Mouse (Mus musculus) limb, embryonic 10.5 days (tissue): ENCODE measurements around the gene Fbxw10. TPM values are rescaled to one million over a fixed set of nuclear protein-coding genes. Genes with fewer than 3 reads are reported as not detected.

ENCODE experiments used
- DNase-seq: peaks from one replicate; pipeline ENCODE4 v3.0.0-alpha.2; 2017; ENCODE audit warnings: low spot score
- H3K27ac ChIP-seq: fragments of 300-500 bp; sonication (generic); 2 replicates; pipeline ENCODE4 v1.5.1; 2016; ENCODE audit warnings: mild to moderate bottlenecking
- H3K27me3 ChIP-seq: fragments of 300-500 bp; sonication (generic); 2 replicates; pipeline ENCODE4 v1.6.1; 2016; ENCODE audit warnings: low read depth, mild to moderate bottlenecking; ENCODE audit not compliant: poor library complexity, severe bottlenecking
- H3K36me3 ChIP-seq: fragments of 300-500 bp; sonication (generic); 2 replicates; pipeline ENCODE4 v1.6.1; 2016; ENCODE audit warnings: mild to moderate bottlenecking, moderate library complexity
- H3K4me1 ChIP-seq: fragments of 300-500 bp; sonication (generic); 2 replicates; pipeline ENCODE4 v1.6.1; 2016
- H3K4me3 ChIP-seq: fragments of 300-500 bp; sonication (generic); 2 replicates; pipeline ENCODE4 v1.5.1; 2016; ENCODE audit warnings: mild to moderate bottlenecking, moderate library complexity
- H3K9me3 ChIP-seq: fragments of 300-500 bp; sonication (generic); replicated peaks from 2 replicates; pipeline ENCODE4 v1.6.1; 2016; ENCODE audit warnings: mild to moderate bottlenecking
- WGBS: fragments of 180-500 bp; shearing (Covaris S2); methylation state at CpG from one replicate; pipeline ENCODE4 v1.1.7; 2016; 5-methylcytosine and 5-hydroxymethylcytosine counted together
- polyA plus RNA-seq: library from polyadenylated mRNA; unstranded; fragments of >200 nt; fragmentation: Nextera tagmentation; extraction: Ambion mirVana; gene quantifications from 2 replicates; pipeline ENCODE4 v1.2.1, GENCODE M21; 2016

Fbxw10 gene
- polyA plus RNA-seq, 1 experiment from 2014 or later: 0.84 TPM

DNA sequence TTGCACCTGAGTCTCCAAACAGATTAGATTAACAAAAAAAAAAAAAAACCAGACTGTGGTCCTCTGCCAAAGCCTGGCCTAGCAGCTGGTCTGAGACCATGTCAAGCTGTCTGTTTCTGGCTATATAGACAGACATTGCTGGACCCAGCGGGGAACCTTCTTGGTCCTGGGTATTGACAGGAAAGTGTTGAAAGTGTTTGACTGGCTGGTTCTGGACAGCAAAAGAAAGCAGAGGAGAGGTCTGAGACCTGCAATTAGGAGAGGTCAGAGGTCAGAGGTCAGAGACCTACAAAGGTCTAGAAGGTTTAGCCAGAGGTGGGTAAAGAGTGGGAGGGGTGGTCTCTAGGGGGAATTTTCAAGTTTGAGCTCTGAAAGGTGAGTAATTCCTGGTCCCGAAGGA, 1.4 kb downstream of the Fbxw10 start:
- Histone ChIP-seq H3K4me1 (peaks cover 25% of the 10 kb centered on the region), H3K4me3 (no peak overlapping the region), H3K27me3 (0 out of 2 replicates have a peak, but pooled peaks cover 5% of the 10 kb centered on the region), H3K36me3 (no peaks in the 10 kb centered on the region), H3K9me3 (no peaks in the 10 kb centered on the region), H3K27ac (no peak overlapping the region)
- WGBS: 22% methylated on average over 2 of the region's 2 CpGs
- no peak for DNase-seq

GRCm38 (mm10) chr11:62851199-62851598, 4.3 kb downstream of the Fbxw10 start:
- 0 out of 2 replicates have a peak, but pooled peaks cover 5% of the 10 kb centered on the region for H3K27me3 ChIP-seq
- peaks cover 25% of the 10 kb centered on the region for H3K4me1 ChIP-seq
- WGBS: 83% methylated on average over 1 of the region's 1 CpGs
- no peak for DNase-seq
- no peak overlapping the region for H3K4me3 ChIP-seq
- H3K27ac ChIP-seq: no peak overlapping the region
- H3K36me3 ChIP-seq: no peaks in the 10 kb centered on the region
- H3K9me3 ChIP-seq: no peaks in the 10 kb centered on the region

GRCm38 (mm10) chr11:62853334-62853733, 6.5 kb downstream of the Fbxw10 start:
- no peaks in the 10 kb centered on the region for H3K9me3 ChIP-seq
- no peaks in the 10 kb centered on the region for H3K36me3 ChIP-seq
- no peak overlapping the region for H3K27ac ChIP-seq
- DNase-seq: no peak
- 87% methylated on average over 6 of the region's 6 CpGs for WGBS
- peaks cover 10% of the 10 kb centered on the region for H3K4me1 ChIP-seq
- 0 out of 2 replicates have a peak, but pooled peaks cover 5% of the 10 kb centered on the region for H3K27me3 ChIP-seq
- H3K4me3 ChIP-seq: no peak overlapping the region

DNA sequence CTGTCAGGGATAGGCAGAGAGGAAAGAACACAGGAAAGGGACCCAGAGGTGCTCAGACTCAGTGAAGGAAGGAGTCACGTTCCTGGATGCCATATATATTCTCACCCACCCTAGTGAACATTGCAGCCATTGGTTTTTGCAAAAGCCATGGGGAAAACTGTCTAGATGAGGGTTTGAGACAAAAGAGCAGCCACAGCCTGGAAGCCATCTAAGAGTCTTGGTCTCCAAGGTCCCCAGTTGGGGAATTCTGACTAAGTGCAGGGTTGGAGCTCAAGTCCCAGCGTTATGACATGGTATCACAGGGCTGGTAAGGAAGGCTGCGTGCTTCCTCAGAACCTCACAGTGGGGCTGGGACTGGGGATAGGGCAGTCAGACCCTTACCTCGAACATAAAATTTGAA, 18.7 kb downstream of the Fbxw10 start:
- H3K4me3 ChIP-seq: no peak overlapping the region
- no peaks in the 10 kb centered on the region for H3K36me3 ChIP-seq
- H3K9me3 ChIP-seq: no peaks in the 10 kb centered on the region
- DNase-seq: no peak
- 72% methylated on average over 4 of the region's 4 CpGs for WGBS
- H3K27ac ChIP-seq: no peak overlapping the region
- H3K4me1 ChIP-seq: no peaks in the 10 kb centered on the region; the same call in 1 of the 2 replicates
- no peaks in the 10 kb centered on the region for H3K27me3 ChIP-seq

- DNase-seq: no peak
- Histone ChIP-seq H3K9me3 (no peaks in the 10 kb centered on the region), H3K27me3 (no peaks in the 10 kb centered on the region), H3K27ac (no peak overlapping the region), H3K4me1 (no peaks in the 10 kb centered on the region; the same call in 1 of the 2 replicates), H3K4me3 (no peak overlapping the region), H3K36me3 (no peaks in the 10 kb centered on the region)
- WGBS: 87% methylated on average over 7 of the region's 7 CpGs
Observed at GRCm38 (mm10) chr11:62866685-62867084, 19.8 kb downstream of the Fbxw10 start.

DNA sequence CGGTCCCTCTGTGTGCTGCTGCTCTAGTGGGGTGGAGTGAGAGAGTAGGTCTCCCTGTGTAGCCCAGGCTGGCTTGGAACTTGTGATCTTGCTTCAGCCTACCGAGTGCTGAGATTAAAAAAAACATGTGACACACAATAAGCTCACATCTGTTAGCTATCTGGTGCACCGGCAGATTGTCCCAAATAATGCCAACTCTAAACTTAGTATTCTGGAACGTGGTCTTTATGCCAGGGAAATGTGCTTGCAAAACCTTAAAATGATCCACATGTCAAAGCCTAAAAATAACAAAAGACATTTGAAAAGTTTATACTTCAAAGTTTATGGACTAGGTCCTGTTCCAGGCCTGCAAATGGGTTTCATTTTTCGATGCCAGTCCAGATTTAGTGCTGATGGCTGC, 22.3 kb downstream of the Fbxw10 start:
- Histone ChIP-seq H3K4me3 (no peak overlapping the region), H3K36me3 (no peaks in the 10 kb centered on the region), H3K27ac (no peak overlapping the region), H3K27me3 (no peaks in the 10 kb centered on the region), H3K4me1 (no peaks in the 10 kb centered on the region; the same call in 1 of the 2 replicates), H3K9me3 (no peaks in the 10 kb centered on the region)
- WGBS: 82% methylated on average over 5 of the region's 5 CpGs
- DNase-seq: no peak

- no peaks in the 10 kb centered on the region for H3K9me3 ChIP-seq
- 90% methylated on average over 8 of the region's 8 CpGs for WGBS
- H3K27ac ChIP-seq: no peak overlapping the region
- H3K36me3 ChIP-seq: no peaks in the 10 kb centered on the region
- no peaks in the 10 kb centered on the region for H3K27me3 ChIP-seq
- H3K4me1 ChIP-seq: no peaks in the 10 kb centered on the region; the same call in 1 of the 2 replicates
- no peak overlapping the region for H3K4me3 ChIP-seq
- DNase-seq: no peak
Observed at GRCm38 (mm10) chr11:62869715-62870371, 23.0 kb downstream of the Fbxw10 start.

DNA sequence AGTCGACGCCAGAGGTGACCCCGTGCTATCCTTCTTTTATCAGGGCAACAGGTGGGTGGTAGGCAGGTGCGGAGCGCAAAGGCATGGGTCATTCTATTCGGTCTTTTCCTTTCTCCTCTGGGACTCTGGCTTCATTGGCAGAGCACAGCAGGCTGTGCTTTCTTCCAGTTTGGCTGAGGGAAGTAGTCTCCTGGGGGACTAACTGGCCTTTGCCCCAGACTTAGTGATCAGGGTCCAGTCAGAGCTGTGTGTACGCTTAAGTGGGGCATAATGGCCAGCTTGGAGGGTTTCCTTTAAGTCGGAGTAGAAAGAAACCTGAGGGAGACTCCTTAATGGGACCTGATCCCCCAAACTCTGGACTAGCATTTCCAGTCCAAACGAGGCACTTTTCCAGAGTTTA, 26.6 kb downstream of the Fbxw10 start:
- Histone ChIP-seq H3K27ac (no peak overlapping the region), H3K36me3 (no peaks in the 10 kb centered on the region), H3K4me1 (peaks cover 8% of the 10 kb centered on the region), H3K27me3 (no peaks in the 10 kb centered on the region), H3K4me3 (no peak overlapping the region), H3K9me3 (no peaks in the 10 kb centered on the region)
- DNase-seq: no peak
- WGBS: 79% methylated on average over 9 of the region's 9 CpGs

DNA sequence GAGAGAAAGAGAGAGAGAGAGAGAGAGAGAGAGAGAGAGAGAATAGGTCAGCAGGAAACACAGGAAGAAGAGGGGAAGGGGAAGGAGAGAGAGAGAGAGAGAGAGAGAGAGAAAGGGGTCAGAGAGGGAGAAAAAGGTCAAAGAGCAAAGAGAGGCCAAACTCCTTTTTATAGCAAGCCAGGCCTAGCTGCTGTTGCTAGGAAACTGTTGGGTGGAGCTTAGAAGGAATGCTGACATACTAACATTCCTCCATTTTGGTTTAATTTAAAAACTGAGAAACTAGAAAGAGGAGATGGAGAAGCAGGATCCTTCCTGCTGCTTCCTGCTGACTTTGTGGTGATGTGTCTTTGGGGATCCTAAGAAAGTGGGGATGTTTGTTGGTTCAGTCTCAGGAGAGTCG, 28.8 kb downstream of the Fbxw10 start:
- Histone ChIP-seq H3K36me3 (no peaks in the 10 kb centered on the region), H3K4me1 (peaks cover 11% of the 10 kb centered on the region), H3K9me3 (no peaks in the 10 kb centered on the region), H3K27me3 (no peaks in the 10 kb centered on the region), H3K4me3 (no peak overlapping the region), H3K27ac (no peak overlapping the region)
- no peak for DNase-seq
- WGBS: 89% methylated on average over 1 of the region's 1 CpGs

GRCm38 (mm10) chr11:62876445-62876844, 29.6 kb downstream of the Fbxw10 start:
- H3K27me3 ChIP-seq: no peaks in the 10 kb centered on the region
- DNase-seq: no peak
- 85% methylated on average over 4 of the region's 4 CpGs for WGBS
- no peaks in the 10 kb centered on the region for H3K36me3 ChIP-seq
- no peaks in the 10 kb centered on the region for H3K9me3 ChIP-seq
- H3K27ac ChIP-seq: no peak overlapping the region
- H3K4me3 ChIP-seq: no peak overlapping the region
- peaks cover 11% of the 10 kb centered on the region for H3K4me1 ChIP-seq

DNA sequence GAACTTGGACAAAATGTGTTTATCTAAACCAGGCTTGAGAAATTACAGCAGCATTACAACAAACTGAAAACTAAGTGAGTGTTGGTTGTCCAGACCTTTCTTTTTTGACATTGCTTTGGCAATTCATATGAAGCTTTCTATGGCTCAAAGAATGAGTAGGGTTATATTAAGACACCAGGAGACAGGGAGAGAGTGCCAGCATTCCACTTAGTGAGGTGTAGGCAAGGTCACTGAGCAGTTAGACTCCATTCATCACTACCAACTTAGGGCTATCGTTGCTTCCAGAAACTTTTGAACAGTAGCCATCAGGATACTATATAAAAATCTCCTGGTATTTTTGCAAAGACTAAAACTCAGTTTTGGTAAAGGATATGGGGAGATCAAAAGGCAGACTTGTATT, 30.5 kb downstream of the Fbxw10 start:
- Histone ChIP-seq H3K27me3 (no peaks in the 10 kb centered on the region), H3K4me1 (peaks cover 11% of the 10 kb centered on the region), H3K36me3 (no peaks in the 10 kb centered on the region), H3K27ac (no peak overlapping the region), H3K9me3 (no peaks in the 10 kb centered on the region), H3K4me3 (no peak overlapping the region)
- DNase-seq: no peak
- WGBS: 93% methylated on average over 1 of the region's 1 CpGs

DNA sequence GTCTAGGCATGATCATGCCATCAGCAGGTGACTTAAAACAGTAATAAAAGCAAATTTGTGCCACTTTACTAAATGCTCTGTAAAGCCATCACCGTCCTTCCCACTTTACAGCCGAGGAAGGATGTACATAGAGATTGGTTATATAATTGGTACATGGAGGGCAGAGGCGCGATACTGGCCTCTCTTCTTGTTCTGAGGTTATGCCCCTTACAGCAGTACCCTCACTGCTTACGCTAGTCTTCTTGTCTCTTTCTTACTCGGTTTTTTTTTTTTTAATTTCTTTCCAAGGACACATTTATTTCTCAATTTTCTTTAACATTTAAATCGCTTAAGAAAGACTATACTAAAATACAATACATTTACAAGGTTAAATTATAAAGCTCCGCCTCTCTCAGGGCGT, 31.9 kb downstream of the Fbxw10 start:
- Histone ChIP-seq H3K27me3 (no peaks in the 10 kb centered on the region), H3K9me3 (no peaks in the 10 kb centered on the region), H3K27ac (peak overlapping the region; percentile 92; the same call in 1 of the 2 replicates), H3K4me1 (peaks cover 11% of the 10 kb centered on the region), H3K36me3 (peaks cover 4% of the 10 kb centered on the region), H3K4me3 (peak overlapping the region; percentile 81)
- DNase-seq: no peak
- WGBS: 36% methylated on average over 9 of the region's 9 CpGs

DNA sequence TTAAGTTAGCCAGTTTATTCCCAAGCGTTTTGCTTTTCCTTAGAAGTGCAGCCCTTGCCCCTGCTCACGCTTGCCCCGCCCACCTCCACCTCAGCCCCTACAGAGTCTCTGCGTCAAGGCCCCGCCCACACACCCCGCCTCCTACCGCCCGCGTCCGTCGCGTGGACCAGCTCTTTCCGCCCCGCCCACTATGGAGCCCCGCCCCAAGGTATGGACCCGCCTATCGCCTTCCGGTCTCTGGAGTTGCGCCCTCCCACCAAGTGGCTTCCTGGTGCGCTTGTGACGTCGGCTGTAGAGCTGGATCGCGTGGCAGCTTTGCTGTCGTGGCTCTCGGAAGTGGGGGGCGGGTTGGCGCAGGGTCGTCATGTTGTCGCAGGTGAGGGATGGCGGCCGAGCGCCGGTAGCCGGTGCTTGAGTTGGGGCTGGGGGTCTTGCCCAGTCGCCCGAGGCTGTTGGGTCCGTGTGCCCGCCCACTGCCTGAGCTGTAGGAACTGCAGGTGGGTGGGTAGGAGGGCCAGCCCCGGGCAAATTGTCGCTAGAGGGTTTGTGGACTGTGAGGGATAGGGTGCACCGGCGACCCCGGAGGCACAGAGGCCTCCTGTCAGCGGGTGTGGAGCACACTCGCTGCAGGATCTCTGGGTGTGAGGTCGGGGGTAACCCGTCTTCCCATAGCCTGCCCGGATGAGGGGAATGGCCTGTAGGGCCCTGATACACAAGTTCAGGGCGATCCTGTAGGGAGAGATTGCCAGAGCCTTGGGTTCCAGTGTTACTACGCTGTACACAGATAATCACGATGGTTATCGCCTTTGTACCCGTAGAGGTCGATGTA, 32.6 kb downstream of the Fbxw10 start, which contains the start of gene Tvp23b:
Gene Tvp23b, plus strand, starts transcription at position 236 of the 829 bp plus-strand sequence.
- H3K4me1 ChIP-seq: peaks cover 11% of the 10 kb centered on the region
- H3K27me3 ChIP-seq: no peaks in the 10 kb centered on the region
- peak within 1 kb of the TSS; percentile 81 for H3K4me3 ChIP-seq
- H3K9me3 ChIP-seq: no peaks in the 10 kb centered on the region
- H3K36me3 ChIP-seq: peaks cover 11% of the 10 kb centered on the region
- WGBS: 2% methylated on average over 55 of the region's 55 CpGs
- peak; percentile 100 for DNase-seq
- peak within 1 kb of the TSS; percentile 92 for H3K27ac ChIP-seq
